Mouse (Mus musculus) gastrocnemius, adult 18-20 months (tissue): ENCODE measurements around the gene Utp15. TPM values are rescaled to one million over a fixed set of nuclear protein-coding genes. Genes with fewer than 3 reads are reported as not detected.

Experiments
- total RNA-seq, 2 experiments: library from RNA; stranded (reverse); gene quantifications; 2 replicates each; pipeline ENCODE4 v1.2.3; 2021

The Utp15 gene
- total RNA-seq, 2 experiments from 2014 or later: 3.5 to 3.8 TPM

Other genes starting within 250 kb of the Utp15 start
- 1 to 10 TPM; 2.3 to 2.4 TPM for gene Arhgef28, start 56.6 kb downstream of the Utp15 start, total RNA-seq
- 10 to 100 TPM; 14.6 to 15.5 TPM for gene Ankra2, start within 50 bp of the Utp15 start, total RNA-seq
- not detected for gene Gm21976, start 16.8 kb upstream of the Utp15 start, total RNA-seq
- gene Btf3, start 54.0 kb upstream of the Utp15 start, total RNA-seq: 100 to 1,000 TPM; 227 to 231 TPM
- under 1 TPM in 1 of 2 experiments, not detected in 1; 0.12 TPM for gene Foxd1, start 91.2 kb upstream of the Utp15 start, total RNA-seq
- gene Gm10320, start 229.0 kb upstream of the Utp15 start, total RNA-seq: not detected